In the genomic region with DNA sequence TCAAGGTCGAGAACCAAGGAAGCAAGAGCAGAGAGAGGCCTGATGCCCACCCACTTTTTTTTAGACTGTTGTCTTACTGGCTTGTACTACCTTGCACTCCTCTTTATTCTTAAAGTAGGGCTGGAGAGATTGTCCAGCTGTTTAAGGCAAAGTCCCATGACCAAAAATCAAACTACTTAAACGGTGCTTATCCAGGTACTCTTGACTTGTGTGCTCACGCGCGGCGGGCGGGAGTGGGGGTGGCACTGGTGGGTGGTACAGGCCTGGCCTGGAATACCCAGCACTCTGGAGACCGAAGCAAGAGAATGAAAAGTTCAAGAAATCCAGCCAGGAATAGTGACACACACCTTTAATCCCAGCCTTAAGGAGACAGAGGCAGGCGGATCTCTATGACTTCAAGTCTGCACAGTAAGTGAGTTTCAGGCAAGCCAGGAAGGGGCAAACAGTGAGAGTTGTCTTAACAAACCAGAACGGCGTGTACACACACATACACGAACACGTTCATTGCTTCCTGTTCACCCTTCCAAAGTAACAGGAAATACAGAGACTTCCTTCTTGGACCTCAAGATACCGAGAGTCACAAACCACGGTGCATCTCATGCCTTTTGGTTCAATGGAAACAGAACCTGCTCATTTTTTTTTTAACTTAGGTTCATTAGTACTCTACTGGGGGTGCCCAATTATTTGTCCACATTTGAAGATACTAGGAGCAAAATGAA, we compare ENCODE assay signal across 17 mouse cellular contexts.
"Had no signal": no experiment of that assay in that cellular context is flagged by ENCODE, and none has a peak within 500 bp of the region (broad histone marks: within the 10 kb centered on the region; RNA-seq: fewer than 3 reads in every experiment).

No protein-coding gene starts in this region.

- H3K36me3 ChIP-seq: limb, embryonic 13.5 days; midbrain, embryonic 13.5 days; neural tube, embryonic 13.5 days; stomach, embryonic 15.5 days had no signal

- H3K9ac ChIP-seq: limb, embryonic 13.5 days; liver, embryonic 14.5 days; lung, embryonic 14.5 days; midbrain, embryonic 13.5 days; neural tube, embryonic 13.5 days; stomach, embryonic 15.5 days had no signal

- H3K27me3 ChIP-seq: limb, embryonic 13.5 days; midbrain, embryonic 13.5 days; neural tube, embryonic 13.5 days; stomach, embryonic 15.5 days had no signal

- H3K27ac ChIP-seq: kidney, postnatal 0 days; limb, embryonic 13.5 days; liver, embryonic 14.5 days; midbrain, embryonic 13.5 days; neural tube, embryonic 13.5 days; stomach, embryonic 15.5 days had no signal

- H3K4me2 ChIP-seq: limb, embryonic 13.5 days; lung, embryonic 14.5 days; midbrain, embryonic 13.5 days; neural tube, embryonic 13.5 days; stomach, embryonic 15.5 days had no signal

- ATAC-seq: midbrain, embryonic 13.5 days had no signal

- H3K9me3 ChIP-seq: limb, embryonic 13.5 days; midbrain, embryonic 13.5 days; neural tube, embryonic 13.5 days; stomach, embryonic 15.5 days had no signal

- H3K4me3 ChIP-seq: limb, embryonic 13.5 days; midbrain, embryonic 13.5 days; myocyte; neural tube, embryonic 13.5 days; stomach, embryonic 15.5 days had no signal

- DNase-seq: kidney, adult 11 months; kidney, adult 9 months; kidney, postnatal 36 days; layer of hippocampus, adult 9-11 months; layer of hippocampus, postnatal 36 days; left cerebral cortex, postnatal 4 days; lung, embryonic 14.5 days; retina, postnatal 1 day; right cerebral cortex, postnatal 4 days; thymus, postnatal 36 days had no signal

- H3K4me1 ChIP-seq: neural tube, embryonic 13.5 days; stomach, embryonic 15.5 days had no signal
